Mouse (Mus musculus): Measurements from ENCODE around the gene Specc1l.
"Not testable (repeated sequence)": the region's sequence is repeated elsewhere in the genome, so short reads cannot be mapped to it uniquely, and the experiment has no call there.

Gene Specc1l

GRCm38 (mm10) chr10:75276427-75277013 lies 64.6 kb downstream of the Specc1l start:
- in situ Hi-C loops (cut with MboI, MseI), result loop anchor here in 1 of 2 experiments (5.0 kb wide), 1 partner anchor 161 kb away; no protein-coding TSS in a partner anchor

DNA sequence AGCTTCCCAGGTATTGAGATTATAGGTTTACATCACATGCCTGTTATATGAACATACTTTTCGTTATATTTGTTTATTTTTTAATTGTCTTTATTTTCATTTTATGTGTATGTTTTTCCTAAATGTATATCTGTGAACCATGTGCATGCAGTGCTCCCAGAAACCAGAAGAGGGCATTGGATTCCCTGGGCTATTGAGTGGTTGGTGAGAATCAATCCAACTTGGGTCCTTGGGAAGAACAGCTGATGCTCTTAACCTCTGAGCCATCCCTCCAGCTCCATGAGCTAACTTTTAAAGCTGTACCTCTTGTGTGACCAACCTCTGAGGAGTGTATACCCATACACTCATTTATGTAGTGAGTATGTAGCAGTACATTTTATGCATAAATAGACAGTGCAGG lies 65.6 kb downstream of the Specc1l start:
- in situ Hi-C loops (cut with MboI, MseI), result loop anchor here in 1 of 2 experiments (5.0 kb wide), 1 partner anchor 160 kb away; no protein-coding TSS in a partner anchor

- in situ Hi-C loops (cut with MboI, MseI), result no loop called here
Measured at GRCm38 (mm10) chr10:75282648-75283047, 70.8 kb downstream of the Specc1l start.

DNA sequence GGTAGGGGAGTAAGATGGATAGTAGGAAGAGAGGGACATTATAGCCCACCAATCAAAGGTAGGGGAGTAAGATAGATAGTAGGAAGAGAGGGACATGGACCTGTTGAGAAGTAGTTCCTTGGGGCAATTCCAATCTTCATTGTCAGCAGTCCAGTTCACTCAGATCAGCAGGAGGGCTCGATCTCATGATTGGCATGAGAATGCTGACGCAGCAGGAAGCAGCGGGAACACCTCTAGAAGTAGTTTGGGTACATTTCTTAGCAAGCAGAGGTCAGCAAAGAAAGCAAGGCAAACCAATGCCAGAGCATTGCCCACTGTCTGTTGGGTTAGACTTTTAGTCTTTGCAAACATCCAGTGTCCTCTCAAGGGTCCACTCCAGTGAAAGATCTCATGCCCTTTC lies 71.9 kb downstream of the Specc1l start:
- in situ Hi-C loops (cut with MboI, MseI), result no loop called here

- in situ Hi-C loops (cut with MboI, MseI), result no loop called here
Measured at GRCm38 (mm10) chr10:75288579-75288978, 76.7 kb downstream of the Specc1l start.

DNA sequence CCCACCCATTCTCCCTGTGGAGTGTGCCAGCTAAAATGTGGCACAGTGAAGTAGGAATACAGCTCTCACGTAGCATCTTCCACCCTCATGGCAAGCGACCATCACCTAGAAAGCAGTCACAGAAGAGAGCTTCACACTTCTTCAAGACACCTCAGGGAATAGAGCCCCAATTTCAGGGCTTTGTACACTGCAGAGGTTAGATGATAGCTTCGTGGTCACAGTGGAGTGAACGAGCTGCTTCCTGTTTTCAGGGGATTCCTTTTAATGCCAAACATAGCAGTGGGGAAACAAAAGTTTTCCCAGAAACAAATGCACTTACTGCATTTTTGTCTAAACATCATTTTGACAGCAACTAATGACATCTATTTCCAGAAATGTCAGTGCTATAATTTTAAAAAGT lies 77.5 kb downstream of the Specc1l start:
- in situ Hi-C loops (cut with MboI, MseI), result no loop called here

DNA sequence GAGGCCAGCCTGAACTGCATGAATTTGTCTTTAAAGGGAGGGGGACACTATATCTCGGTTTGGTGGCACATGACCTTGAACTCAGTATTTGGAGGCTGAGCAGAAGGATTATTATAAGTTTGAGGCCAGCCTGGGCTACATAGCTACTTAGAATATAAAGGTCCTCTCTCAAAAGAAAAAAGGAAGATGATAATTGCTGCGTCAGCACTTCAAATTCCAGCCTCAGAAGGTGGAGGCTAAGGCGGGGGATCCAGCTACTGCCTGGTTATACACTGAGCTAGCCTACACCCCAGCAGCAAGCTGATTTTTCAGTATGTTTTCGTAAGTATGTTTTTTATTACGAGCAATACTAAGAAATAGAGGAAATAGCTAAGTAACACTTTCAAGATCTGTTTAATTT lies 78.8 kb downstream of the Specc1l start:
- in situ Hi-C loops (cut with MboI, MseI), result no loop called here

GRCm38 (mm10) chr10:75291338-75291737 lies 79.5 kb downstream of the Specc1l start:
- in situ Hi-C loops (cut with MboI, MseI), result no loop called here

DNA sequence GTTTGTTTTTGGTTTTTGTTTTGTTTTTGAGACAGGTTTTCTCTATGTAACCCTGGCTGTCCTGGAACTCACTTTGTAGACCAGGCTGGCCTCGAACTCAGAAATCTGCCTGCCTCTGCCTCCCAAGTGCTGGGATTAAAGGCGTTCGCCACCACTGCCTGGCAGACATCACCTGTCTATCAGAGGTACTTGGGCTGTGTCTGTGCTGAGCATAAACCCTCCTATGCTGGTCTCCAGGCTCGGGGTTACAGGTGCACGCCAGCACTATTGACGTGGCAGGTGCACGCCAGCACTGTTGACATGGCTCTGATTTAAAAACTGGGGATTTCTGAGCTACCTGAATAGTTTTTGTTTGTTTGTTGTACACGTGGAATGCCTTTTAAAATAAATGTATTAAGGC lies 80.3 kb downstream of the Specc1l start:
- in situ Hi-C loops (cut with MboI, MseI), result not testable (repeated sequence)

DNA sequence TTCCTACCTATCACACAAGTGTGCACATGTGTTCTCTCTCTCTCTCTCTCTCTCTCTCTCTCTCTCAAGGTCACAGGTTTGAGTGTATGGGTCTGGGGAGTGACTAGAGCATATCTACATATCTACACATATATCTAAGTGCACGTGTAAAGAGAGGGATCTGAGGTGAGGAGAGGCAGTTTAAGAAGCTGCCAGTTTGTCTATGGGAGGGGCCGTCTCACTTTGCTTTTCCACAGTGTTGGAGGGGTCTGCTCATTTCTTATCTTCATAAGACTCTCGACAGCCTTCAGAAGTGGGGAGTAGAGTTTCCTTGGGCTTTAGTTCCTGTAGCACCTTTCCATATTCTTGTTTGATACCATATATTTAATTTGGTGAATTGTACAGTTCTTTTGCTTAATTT lies 81.4 kb downstream of the Specc1l start:
- in situ Hi-C loops (cut with MboI, MseI), result no loop called here

DNA sequence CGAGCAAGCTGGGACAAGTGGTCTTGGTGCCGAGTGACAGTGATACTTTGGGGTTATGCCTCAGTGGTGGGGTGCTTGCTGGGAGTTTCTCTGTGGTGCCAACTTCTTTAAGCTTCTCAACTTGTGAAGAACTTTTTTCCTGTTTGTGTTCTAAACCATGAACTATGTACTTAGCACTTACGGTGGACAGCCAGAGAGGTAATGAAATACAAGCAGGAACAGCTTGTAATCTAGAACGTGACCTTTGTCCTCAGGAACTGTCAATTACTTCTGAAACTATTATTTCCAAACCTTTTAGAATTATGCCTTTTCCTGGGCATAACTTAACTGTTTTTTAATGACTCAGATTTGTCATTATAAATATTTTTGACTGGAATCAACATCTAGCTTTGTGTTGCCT lies 82.5 kb downstream of the Specc1l start:
- in situ Hi-C loops (cut with MboI, MseI), result no loop called here

DNA sequence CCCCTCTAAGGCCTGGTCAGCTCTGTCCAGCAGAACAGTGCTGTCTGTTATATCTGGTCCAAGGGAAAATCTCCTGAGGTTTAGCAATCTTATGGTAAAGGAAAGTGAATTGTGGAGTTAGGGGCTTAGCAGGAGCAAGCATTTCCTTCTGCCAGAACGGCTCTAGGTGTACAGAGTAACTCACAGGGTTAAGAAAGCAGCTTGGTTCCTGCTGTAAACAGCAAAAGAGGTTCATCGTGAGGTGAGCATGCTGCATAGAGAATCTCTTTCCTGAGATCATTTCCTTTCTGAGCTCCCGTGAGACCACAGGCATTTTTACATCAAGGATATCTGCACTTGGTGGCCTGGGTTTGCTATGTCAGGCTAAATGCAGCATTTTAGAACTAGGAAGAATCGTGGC lies 83.1 kb downstream of the Specc1l start:
- in situ Hi-C loops (cut with MboI, MseI), result no loop called here

- in situ Hi-C loops (cut with MboI, MseI), result no loop called here
Measured at GRCm38 (mm10) chr10:75298608-75299007, 86.7 kb downstream of the Specc1l start.

DNA sequence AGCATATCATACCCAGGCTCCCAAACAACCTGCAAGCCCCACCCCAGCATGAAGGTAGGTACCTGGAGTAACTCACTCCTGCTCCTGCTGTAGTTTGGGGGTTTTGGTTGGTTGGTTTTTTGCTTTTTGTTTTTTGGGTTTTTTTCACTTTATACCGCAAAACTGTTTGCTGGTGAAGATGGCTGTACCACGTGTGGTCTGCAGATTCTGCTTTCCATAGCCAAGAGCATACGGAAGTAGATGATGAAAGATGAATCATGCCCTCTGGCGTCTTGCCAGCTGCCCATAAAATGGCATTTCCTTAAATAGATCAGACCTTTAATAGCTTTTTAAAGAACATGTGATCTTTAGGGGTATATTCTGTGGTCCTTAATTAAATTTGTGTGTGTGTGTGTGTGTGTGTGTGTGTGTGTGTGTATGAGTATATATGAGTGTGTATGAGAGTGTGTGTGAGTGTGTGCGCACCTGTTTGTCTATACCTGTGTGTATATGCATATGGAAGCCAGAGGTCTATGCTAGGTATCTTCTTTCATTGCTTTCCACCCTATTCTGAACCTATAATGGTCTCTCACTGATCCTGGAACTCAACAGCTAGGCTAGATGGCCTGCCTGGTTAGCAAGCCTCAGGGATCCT lies 88.0 kb downstream of the Specc1l start:
- in situ Hi-C loops (cut with MboI, MseI), result no loop called here

DNA sequence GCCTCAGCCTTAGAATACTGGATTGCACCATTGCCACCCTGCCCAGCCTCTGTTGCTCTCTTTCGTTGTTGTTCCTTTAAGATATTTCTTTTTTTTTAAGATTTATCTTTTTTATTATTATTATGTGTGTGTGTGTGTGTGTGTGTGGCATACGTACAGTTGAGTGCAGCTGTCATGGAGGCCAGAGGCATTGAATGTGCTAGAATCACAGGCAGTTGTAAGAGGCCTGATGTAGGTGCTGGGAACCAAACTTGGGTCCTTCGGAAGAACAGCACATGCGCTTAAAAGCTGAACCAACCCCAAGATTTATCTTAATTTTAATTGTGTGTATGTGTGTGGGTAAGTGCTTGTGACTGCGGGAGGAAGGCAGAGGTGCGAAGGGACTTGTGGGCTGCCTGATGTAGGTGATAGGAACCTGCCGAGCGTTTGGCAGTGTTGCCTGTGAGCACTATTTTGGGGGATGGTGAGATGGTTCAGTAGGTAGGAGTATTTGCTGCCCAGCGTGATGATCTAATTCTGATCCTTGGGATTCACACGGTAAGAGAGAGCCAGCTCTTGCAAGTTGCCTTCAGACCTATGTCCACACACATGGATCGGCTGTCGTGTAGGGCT lies 89.4 kb downstream of the Specc1l start:
- in situ Hi-C loops (cut with MboI, MseI), result no loop called here

DNA sequence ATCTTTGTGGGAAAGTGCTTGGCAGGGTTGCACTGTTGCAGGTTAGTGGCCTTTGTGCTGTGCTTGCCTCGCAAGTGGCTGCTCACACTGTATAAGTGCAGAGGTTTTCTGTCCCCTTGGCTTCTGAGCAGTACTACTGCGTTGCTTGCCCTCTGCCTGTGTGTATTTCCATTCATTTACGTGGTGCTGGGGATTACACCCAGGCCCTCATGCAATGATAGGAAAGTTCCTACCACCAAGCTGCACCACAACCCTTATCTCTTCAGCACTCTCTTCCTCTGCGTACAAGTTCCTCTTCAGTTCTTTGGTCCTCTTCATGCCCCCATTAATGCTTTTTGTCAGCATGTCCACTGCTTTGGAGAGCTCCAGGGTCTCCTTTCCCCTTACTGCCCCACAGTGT lies 90.1 kb downstream of the Specc1l start:
- in situ Hi-C loops (cut with MboI, MseI), result no loop called here

GRCm38 (mm10) chr10:75302536-75302935 lies 90.7 kb downstream of the Specc1l start:
- in situ Hi-C loops (cut with MboI, MseI), result no loop called here

DNA sequence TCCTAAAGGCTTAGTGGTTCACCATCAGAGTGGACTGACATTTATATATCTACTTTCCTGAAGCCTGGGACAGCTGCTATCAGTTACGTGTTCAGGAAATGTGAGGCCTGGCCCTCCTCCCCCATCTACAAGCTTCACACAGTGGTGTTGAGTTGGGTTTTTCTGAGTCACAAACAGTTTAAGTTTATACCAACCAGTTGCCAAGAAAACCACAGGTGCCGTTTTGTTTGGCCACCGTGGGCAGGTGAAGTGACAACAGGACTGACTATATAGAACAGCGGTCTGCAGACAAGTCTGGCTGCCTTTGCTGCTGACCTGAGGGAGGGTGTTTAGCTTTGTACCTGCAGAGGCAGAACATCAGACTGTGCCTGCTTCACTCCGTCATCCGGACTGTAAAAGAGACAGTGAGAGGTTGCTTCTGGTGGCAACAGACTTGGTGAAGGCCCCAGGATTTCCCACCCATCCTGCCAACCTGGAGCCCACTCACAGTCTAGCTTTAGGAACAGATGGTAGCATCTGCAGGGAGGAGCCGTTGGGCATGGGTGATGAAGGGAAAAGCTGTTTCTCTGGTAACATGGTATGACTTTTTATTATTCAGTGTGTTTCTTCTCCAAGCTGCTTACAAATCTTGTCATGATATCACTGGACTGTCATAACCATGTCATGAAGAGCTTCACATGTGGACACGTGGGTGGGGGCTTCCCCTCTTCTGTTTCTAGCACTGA lies 91.6 kb downstream of the Specc1l start:
- in situ Hi-C loops (cut with MboI, MseI), result no loop called here

DNA sequence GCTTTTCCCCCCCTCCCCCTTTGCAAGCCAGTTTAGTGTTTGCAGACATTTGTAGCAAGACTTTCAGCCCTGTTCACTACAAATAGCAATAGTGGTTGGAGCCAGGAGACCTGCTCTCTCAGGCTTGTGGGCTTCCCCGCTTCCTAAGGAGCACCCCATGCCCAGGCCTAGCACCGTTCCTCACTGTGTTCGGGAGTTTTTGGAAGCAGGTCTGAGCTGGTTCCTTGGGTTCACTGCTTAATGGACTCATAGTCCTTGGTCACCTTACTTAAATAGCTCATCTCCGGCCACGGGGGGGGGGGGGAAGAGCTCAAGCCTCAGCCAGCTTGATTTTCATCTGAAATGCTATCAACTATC lies 92.2 kb downstream of the Specc1l start:
- in situ Hi-C loops (cut with MboI, MseI), result no loop called here

DNA sequence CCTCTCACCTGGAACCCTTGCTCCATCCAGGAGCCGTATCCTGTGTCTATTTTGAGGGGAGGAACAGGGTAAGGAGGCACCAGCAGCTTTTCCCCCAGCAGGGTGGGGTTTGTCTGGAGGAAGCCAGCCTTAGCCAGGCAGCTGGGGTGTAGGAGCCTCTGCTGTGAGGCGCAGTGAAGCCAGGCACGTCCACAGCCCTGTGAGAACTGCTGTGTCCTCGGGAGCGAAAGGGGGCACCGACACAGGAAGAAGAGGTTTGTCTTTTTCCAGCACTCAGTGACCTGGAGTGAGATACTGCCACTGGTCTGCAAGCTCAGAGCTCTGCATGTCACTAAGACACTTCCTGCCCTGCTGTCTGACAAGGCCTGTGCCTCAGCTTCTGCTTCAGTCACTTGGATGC lies 92.5 kb downstream of the Specc1l start:
- in situ Hi-C loops (cut with MboI, MseI), result no loop called here

GRCm38 (mm10) chr10:75307130-75307529 lies 95.3 kb downstream of the Specc1l start:
- in situ Hi-C loops (cut with MboI, MseI), result no loop called here

DNA sequence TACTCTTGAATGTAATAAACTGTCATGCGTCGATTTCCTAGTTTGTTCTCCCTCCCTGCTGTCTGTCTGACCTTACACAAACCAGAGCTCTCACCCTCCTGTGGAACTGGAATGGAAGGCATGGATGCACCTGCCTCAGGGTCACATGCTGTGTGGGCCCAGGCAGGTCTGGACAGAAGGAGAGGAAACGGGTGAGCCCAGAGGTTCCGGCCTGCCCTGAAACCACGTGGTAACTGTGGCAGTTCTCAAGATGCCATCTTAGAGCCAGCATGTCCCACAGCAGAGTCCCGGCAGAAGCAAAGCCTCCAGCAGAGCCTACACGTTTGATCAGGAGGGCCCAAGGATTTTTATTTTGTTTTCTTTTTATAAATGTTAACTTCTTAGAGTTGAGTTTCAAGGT lies 100.5 kb downstream of the Specc1l start:
- in situ Hi-C loops (cut with MboI, MseI), result no loop called here
